Mouse (Mus musculus) liver, embryonic 14.5 days (tissue): ENCODE results near the gene Rbm5. TPM values are rescaled to one million over a fixed set of nuclear protein-coding genes. Genes with fewer than 3 reads are reported as not detected.

ENCODE experiments used
- ATAC-seq: fragments of 200-750 bp; cut with Nextera tagmentation; 2 replicates; pipeline ENCODE4 v1.8.0; 2017; ENCODE audit warnings: moderate number of reproducible peaks, mild to moderate bottlenecking, moderate library complexity; ENCODE audit not compliant: insufficient read depth
- DNase-seq, 3 experiments: peaks; one replicate each; pipeline ENCODE4 v3.0.0-alpha.2; 2012 to 2013; ENCODE audit warnings: low read depth in 3 of 3, low spot score in 3 of 3
- H3K27ac ChIP-seq: fragments of 300-500 bp; sonication (generic); 2 replicates; pipeline ENCODE4 v1.5.1; 2014; ENCODE audit warnings: moderate library complexity, mild to moderate bottlenecking, control low read depth, inconsistent platforms
- H3K27me3 ChIP-seq: fragments of 300-500 bp; sonication (generic); 2 replicates; pipeline ENCODE4 v1.6.1; 2014; ENCODE audit warnings: mild to moderate bottlenecking, low read length, moderate library complexity; ENCODE audit not compliant: control insufficient read depth, insufficient read depth
- H3K36me3 ChIP-seq: fragments of 300-500 bp; sonication (generic); replicated peaks from 2 replicates; pipeline ENCODE4 v1.6.1; 2014; ENCODE audit warnings: low read depth; ENCODE audit not compliant: control insufficient read depth, insufficient read depth
- H3K4me1 ChIP-seq, 2 experiments: fragments of 200-500 bp in 1 of 2; fragments of 300-500 bp in 1 of 2; sonication (generic) in 1 of 2; replicated peaks; 2 replicates each; pipeline ENCODE4 v1.6.1; 2012 to 2014; ENCODE audit warnings: antibody characterized with exemption in 1 of 2, inconsistent platforms in 1 of 2, low read length in 1 of 2; ENCODE audit not compliant: control insufficient read depth in 2 of 2, insufficient read depth in 2 of 2
- H3K4me2 ChIP-seq: fragments of 300-500 bp; sonication (generic); 2 replicates; pipeline ENCODE4 v1.6.1; 2014; ENCODE audit warnings: low read depth, mild to moderate bottlenecking, control low read depth, moderate library complexity
- H3K4me3 ChIP-seq, 2 experiments: fragments of 200-500 bp in 1 of 2; fragments of 300-500 bp in 1 of 2; sonication (generic) in 1 of 2; 2 replicates each; pipeline ENCODE4 v1.5.1; 2012 to 2014; ENCODE audit warnings: low read depth in 2 of 2, low read length in 2 of 2, mild to moderate bottlenecking in 2 of 2, control low read depth in 1 of 2, inconsistent platforms in 1 of 2, moderate library complexity in 1 of 2; ENCODE audit not compliant: insufficient read depth in 1 of 2
- H3K9ac ChIP-seq: fragments of 300-500 bp; sonication (generic); replicated peaks from 2 replicates; pipeline ENCODE4 v1.6.1; 2014; ENCODE audit warnings: mild to moderate bottlenecking, control low read depth, moderate library complexity
- H3K9me3 ChIP-seq: fragments of 300-500 bp; sonication (generic); 2 replicates; pipeline ENCODE4 v1.6.1; 2016; ENCODE audit warnings: low read length, mixed read lengths; ENCODE audit not compliant: control insufficient read depth
- CTCF ChIP-seq: IDR thresholded peaks from 2 replicates; pipeline ENCODE4 v1.5.1; 2016; ENCODE audit warnings: antibody characterized with exemption, low read depth, control low read depth
- EP300 ChIP-seq: IDR thresholded peaks from 2 replicates; pipeline ENCODE4 v1.6.1; 2016; ENCODE audit warnings: antibody characterized with exemption, low read depth
- whole genome bisulfite sequencing: fragments of 180-500 bp; shearing (Covaris S2); extraction: QIAGEN DNeasy Blood & Tissue Kit; methylation state at CpG from one replicate; pipeline ENCODE4 v1.1.7; 2014; ENCODE audit not compliant: insufficient replicate concordance; 5-methylcytosine and 5-hydroxymethylcytosine counted together
- polyA plus RNA-seq, 2 experiments: library from polyadenylated mRNA; depleted of rRNA in 1 of 2; stranded (reverse) in 1 of 2; unstranded in 1 of 2; fragments of >200 nt; fragmentation: Nextera tagmentation in 1 of 2; extraction: Ambion mirVana in 1 of 2; gene quantifications; 2 replicates each; pipeline versions ENCODE4 v1.2.1 to v1.2.3; 2012 to 2014

Rbm5 gene
- polyA plus RNA-seq (2012; rRNA removed) (23.7 and 35.2 TPM in 2 replicates), polyA plus RNA-seq (2014; fragmentation: Nextera tagmentation; extraction: Ambion mirVana) (40.8 and 45.1 TPM in 2 replicates)

- Histone ChIP-seq H3K9me3 (no peaks in the 10 kb centered on the region), H3K27me3 (no peaks in the 10 kb centered on the region), H3K4me3 (peak within 1 kb of the TSS; percentile 92 to 94), H3K36me3 (peaks cover 57% of the 10 kb centered on the region), H3K9ac (peak within 1 kb of the TSS; percentile 98), H3K27ac (peak within 1 kb of the TSS; percentile 90), H3K4me1 (peaks cover 10 to 11% of the 10 kb centered on the region in 2 experiments), H3K4me2 (peak within 1 kb of the TSS; percentile 91)
- ATAC-seq = peak; percentile 100
- WGBS = under 1% methylated on average over 60 of the region's 60 CpGs
- peak; percentile 86 to 90 (median 87) for DNase-seq
- TF ChIP-seq EP300 (no peak), CTCF (no peak)
Observed at GRCm38 (mm10) chr9:107770374-107771290, at the start of gene Rbm5. Rbm5 (minus strand) TSS chr9:107770996.

- WGBS = 68% methylated on average over 1 of the region's 1 CpGs
- Histone ChIP-seq H3K9me3 (no peaks in the 10 kb centered on the region), H3K9ac (no peak overlapping the region), H3K4me1 (no peaks in the 10 kb centered on the region), H3K4me3 (no peak overlapping the region), H3K27ac (no peak overlapping the region), H3K27me3 (no peaks in the 10 kb centered on the region), H3K36me3 (peaks cover 6% of the 10 kb centered on the region; the same call in 1 of the 2 replicates), H3K4me2 (no peak overlapping the region)
- TF ChIP-seq EP300 (no peak), CTCF (peak; percentile 12; the same call in 1 of the 2 replicates)
- DNase-seq (no peak), ATAC-seq (no peak)
Observed at GRCm38 (mm10) chr9:107812132-107812531, 41.3 kb upstream of the Rbm5 start.

GRCm38 (mm10) chr9:107810985-107811384 is 40.2 kb upstream of the Rbm5 start:
- no peak for DNase-seq
- Histone ChIP-seq H3K9ac (no peak overlapping the region), H3K9me3 (no peaks in the 10 kb centered on the region), H3K4me3 (no peak overlapping the region), H3K4me1 (no peaks in the 10 kb centered on the region), H3K27me3 (no peaks in the 10 kb centered on the region), H3K4me2 (no peak overlapping the region), H3K36me3 (peaks cover 4% of the 10 kb centered on the region; the same call in 1 of the 2 replicates), H3K27ac (no peak overlapping the region)
- WGBS = 44% methylated on average over 2 of the region's 2 CpGs
- TF ChIP-seq CTCF (no peak), EP300 (peak; percentile 18; the same call in 1 of the 2 replicates)
- ATAC-seq = peak; percentile 33; the same call in 1 of the 2 replicates

GRCm38 (mm10) chr9:107791714-107792113 is 20.9 kb upstream of the Rbm5 start:
- no peak overlapping the region for H3K27ac ChIP-seq
- H3K9ac ChIP-seq = no peak overlapping the region
- no peak overlapping the region for H3K4me2 ChIP-seq
- no peak overlapping the region for H3K4me3 ChIP-seq
- TF ChIP-seq EP300 (no peak), CTCF (no peak)
- ATAC-seq = no peak
- H3K27me3 ChIP-seq = no peaks in the 10 kb centered on the region
- 22% methylated on average over 6 of the region's 6 CpGs for WGBS
- H3K36me3 ChIP-seq = peaks cover 45% of the 10 kb centered on the region
- H3K4me1 ChIP-seq = no peaks in the 10 kb centered on the region
- no peak for DNase-seq
- H3K9me3 ChIP-seq = no peaks in the 10 kb centered on the region

- Histone ChIP-seq H3K4me2 (no peak overlapping the region), H3K4me3 (no peak overlapping the region), H3K27me3 (no peaks in the 10 kb centered on the region), H3K36me3 (peaks cover 60% of the 10 kb centered on the region), H3K9me3 (no peaks in the 10 kb centered on the region), H3K4me1 (no peaks in the 10 kb centered on the region), H3K9ac (no peak overlapping the region), H3K27ac (no peak overlapping the region)
- TF ChIP-seq CTCF (no peak), EP300 (no peak)
- DNase-seq (no peak), ATAC-seq (no peak)
- WGBS = 84% methylated on average over 11 of the region's 11 CpGs
Observed at GRCm38 (mm10) chr9:107782536-107783203, 11.9 kb upstream of the Rbm5 start.
